Mouse (Mus musculus) hindbrain, postnatal 0 days (tissue): Measurements from ENCODE around the gene Kif22. TPM values are rescaled to one million over a fixed set of nuclear protein-coding genes. Genes with fewer than 3 reads are reported as not detected.

Source experiments
- ATAC-seq: fragments of 200-750 bp; cut with Nextera tagmentation; 2 replicates; pipeline ENCODE4 v1.8.0; 2017; ENCODE audit warnings: mild to moderate bottlenecking, moderate TSS enrichment, moderate library complexity
- DNase-seq: peaks from one replicate; pipeline ENCODE4 v3.0.0-alpha.2; 2015; ENCODE audit warnings: low spot score
- H3K27ac ChIP-seq: fragments of 300-500 bp; sonication (generic); 2 replicates; pipeline ENCODE4 v1.5.1; 2014; ENCODE audit warnings: mild to moderate bottlenecking
- H3K27me3 ChIP-seq: fragments of 300-500 bp; sonication (generic); 2 replicates; pipeline ENCODE4 v1.6.1; 2014; ENCODE audit warnings: low read length, mixed read lengths; ENCODE audit not compliant: insufficient read depth
- H3K36me3 ChIP-seq: fragments of 300-500 bp; sonication (generic); 2 replicates; pipeline ENCODE4 v1.6.1; 2014; ENCODE audit warnings: low read length, mixed read lengths; ENCODE audit not compliant: insufficient read depth
- H3K4me1 ChIP-seq: fragments of 300-500 bp; sonication (generic); 2 replicates; pipeline ENCODE4 v1.6.1; 2014; ENCODE audit warnings: antibody characterized with exemption, low read length, mixed read lengths; ENCODE audit not compliant: insufficient read depth
- H3K4me2 ChIP-seq: fragments of 300-500 bp; sonication (generic); 2 replicates; pipeline ENCODE4 v1.6.1; 2014; ENCODE audit warnings: low read depth, mild to moderate bottlenecking, low read length, moderate library complexity, mixed read lengths
- H3K4me3 ChIP-seq: fragments of 300-500 bp; sonication (generic); 2 replicates; pipeline ENCODE4 v1.5.1; 2014; ENCODE audit warnings: low read length
- H3K9ac ChIP-seq: fragments of 300-500 bp; sonication (generic); replicated peaks from 2 replicates; pipeline ENCODE4 v1.6.1; 2014; ENCODE audit warnings: mild to moderate bottlenecking, low read length, moderate library complexity, mixed read lengths
- H3K9me3 ChIP-seq: fragments of 300-500 bp; sonication (generic); 2 replicates; pipeline ENCODE4 v1.6.1; 2016; ENCODE audit warnings: low read length, mixed read lengths
- CTCF ChIP-seq: IDR thresholded peaks from 2 replicates; pipeline ENCODE4 v1.5.1; 2016; ENCODE audit warnings: antibody characterized with exemption, control low read depth, low read depth
- WGBS: fragments of 180-500 bp; shearing (Covaris S2); extraction: QIAGEN DNeasy Blood & Tissue Kit; methylation state at CpG from one replicate; pipeline ENCODE4 v1.1.7; 2014; 5-methylcytosine and 5-hydroxymethylcytosine counted together
- polyA plus RNA-seq: library from polyadenylated mRNA; unstranded; fragments of >200 nt; fragmentation: Nextera tagmentation; extraction: Ambion mirVana; gene quantifications from 2 replicates; pipeline ENCODE4 v1.2.1, GENCODE M21; 2015
- total RNA-seq: library from RNA; depleted of rRNA; stranded (reverse); fragments of >200 nt; gene quantifications from 2 replicates; pipeline ENCODE4 v1.2.3, GENCODE M21; 2014

Kif22 gene
- total and polyA plus RNA-seq, 2 experiments from 2014 or later: 8.1 to 24.5 TPM

DNA sequence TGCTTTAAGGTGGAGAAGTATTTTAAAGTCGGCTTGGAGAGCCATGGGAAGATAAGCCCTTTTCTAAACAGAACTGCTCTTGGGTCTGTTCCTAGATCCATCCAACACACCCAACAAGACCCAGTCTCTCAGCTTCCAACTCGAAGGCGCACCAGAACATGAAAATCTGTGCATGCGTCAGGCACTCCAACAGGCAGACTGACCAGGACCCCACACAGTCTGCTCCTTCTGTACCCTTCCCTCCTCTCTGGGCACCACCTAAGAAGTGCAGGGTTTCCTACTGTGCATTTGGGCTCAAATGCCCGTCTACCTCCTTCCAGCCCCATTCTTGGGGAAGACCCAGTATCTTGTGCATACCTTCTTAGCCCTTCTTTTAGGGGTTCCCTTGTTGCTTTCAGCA, 21.8 kb downstream of the Kif22 start:
- Histone ChIP-seq H3K4me2 (peak overlapping the region; percentile 85), H3K4me1 (peaks cover 54% of the 10 kb centered on the region), H3K4me3 (peak overlapping the region; percentile 59), H3K27me3 (no peaks in the 10 kb centered on the region), H3K9me3 (no peaks in the 10 kb centered on the region), H3K27ac (peak overlapping the region; percentile 86), H3K9ac (peak overlapping the region; percentile 81), H3K36me3 (peaks cover 20% of the 10 kb centered on the region)
- ATAC-seq: no peak
- no peak for TF ChIP-seq CTCF
- 11% methylated on average over 5 of the region's 5 CpGs for WGBS
- DNase-seq: no peak

DNA sequence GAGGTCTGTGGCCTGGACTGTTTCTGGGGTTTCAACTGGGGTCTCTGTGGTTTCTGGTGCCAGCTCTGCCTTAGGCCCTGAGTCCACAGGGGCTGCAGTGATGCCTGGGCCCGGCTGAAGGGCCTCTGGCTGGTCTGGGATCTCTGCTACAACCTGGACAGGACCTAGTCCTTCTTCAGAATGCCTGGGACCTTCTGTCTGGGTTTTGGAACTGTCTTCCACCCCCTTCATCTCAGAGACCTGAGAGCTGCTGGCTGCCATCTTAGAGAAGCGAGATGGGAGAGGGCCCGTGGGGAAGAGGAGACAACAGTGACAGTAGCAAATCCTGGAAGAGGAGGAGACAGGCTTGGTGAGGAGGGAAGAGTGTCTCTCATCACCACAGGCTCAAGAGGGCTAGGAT, 22.2 kb downstream of the Kif22 start:
- 45% methylated on average over 3 of the region's 3 CpGs for WGBS
- Histone ChIP-seq H3K27me3 (no peaks in the 10 kb centered on the region), H3K9ac (peak overlapping the region; percentile 81), H3K27ac (peak overlapping the region; percentile 86; the same call in 1 of the 2 replicates), H3K4me1 (peaks cover 56% of the 10 kb centered on the region), H3K9me3 (no peaks in the 10 kb centered on the region), H3K4me3 (peak overlapping the region; percentile 59), H3K4me2 (peak overlapping the region; percentile 85), H3K36me3 (peaks cover 25% of the 10 kb centered on the region)
- peak; percentile 4 for DNase-seq
- no peak for ATAC-seq
- TF ChIP-seq CTCF: no peak

DNA sequence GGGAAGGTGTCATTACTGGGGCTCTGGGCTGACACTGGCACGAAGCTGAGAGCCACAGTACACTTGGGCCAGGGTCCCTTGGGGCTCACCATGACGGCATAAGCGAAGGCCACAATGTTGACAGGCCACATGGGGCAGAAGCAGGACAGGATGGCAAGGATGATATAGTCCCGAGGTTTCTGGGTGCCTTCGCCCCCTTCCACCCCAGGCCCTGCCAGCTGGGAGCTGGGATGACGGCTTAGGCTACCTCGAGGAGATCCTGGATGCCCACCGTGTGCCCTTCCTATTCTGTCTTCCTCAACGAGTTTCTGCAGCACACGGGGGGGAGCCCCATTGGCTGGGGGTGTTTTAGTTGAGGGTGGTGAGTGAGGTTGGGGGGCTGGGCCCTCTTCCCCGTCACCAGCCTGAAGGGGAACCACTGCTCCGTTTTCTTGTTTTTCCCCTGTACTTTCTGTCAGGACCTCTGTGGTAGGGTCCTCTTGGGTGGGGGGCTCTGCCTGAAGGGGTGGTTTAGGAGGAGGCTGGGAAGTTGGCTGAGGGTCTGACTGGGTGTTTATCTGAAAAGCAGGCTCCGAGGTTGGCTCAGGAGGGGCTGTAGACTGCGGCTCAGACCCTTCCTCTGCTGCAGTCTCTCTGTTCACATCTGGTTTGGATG, 22.8 kb downstream of the Kif22 start:
- H3K27ac ChIP-seq: peak overlapping the region; percentile 86; the same call in 1 of the 2 replicates
- no peak for DNase-seq
- no peaks in the 10 kb centered on the region for H3K9me3 ChIP-seq
- peak overlapping the region; percentile 85 for H3K4me2 ChIP-seq
- no peaks in the 10 kb centered on the region for H3K27me3 ChIP-seq
- WGBS: 74% methylated on average over 14 of the region's 14 CpGs
- H3K4me1 ChIP-seq: peaks cover 50% of the 10 kb centered on the region
- peak overlapping the region; percentile 81; the same call in 1 of the 2 replicates for H3K9ac ChIP-seq
- no peak for ATAC-seq
- peak overlapping the region; percentile 59 for H3K4me3 ChIP-seq
- no peak for TF ChIP-seq CTCF
- peaks cover 26% of the 10 kb centered on the region for H3K36me3 ChIP-seq

DNA sequence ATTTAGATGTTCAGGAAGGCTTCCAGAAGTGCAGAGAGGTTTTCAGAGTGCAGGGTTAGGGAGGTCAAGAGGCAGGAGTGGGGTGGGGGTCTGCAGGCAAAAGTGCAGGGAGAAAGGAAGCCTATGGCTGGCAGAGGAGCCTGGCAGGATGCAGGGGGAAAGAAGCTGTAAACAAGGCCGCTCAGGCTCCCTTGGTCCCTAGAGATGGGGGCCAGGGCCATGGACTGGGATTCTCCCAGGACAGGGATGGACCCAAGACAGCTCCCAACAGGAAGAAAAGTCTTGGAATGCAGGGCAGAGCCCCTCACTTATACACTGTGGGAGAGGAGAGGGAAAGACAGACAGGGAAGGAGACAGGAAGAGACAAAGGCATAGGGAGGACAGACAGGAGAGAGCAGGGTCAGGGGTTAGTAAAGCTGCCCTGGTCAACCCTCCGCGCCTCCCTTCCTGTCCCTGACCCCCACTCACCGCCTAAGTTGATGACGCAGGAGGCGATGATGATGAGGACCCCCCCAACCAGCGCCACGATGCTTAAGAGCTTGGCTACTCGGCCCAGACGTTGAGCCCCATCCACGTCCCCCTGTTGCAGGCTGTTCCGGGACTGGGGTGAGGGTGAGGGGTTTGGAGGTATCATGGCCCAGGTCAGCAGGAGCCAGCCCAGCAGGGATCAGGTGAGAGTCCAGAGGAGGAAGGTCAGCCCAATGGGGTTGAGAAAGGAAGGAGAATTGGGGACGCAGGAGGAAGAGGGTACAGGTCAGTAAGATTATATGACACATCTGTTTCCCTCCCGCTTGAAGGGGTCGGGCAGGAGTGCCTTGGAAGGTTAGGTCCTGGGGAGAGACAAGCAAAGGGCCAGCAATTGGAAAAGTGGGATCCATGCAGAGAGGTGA, 23.6 kb downstream of the Kif22 start:
- no peak for TF ChIP-seq CTCF
- H3K36me3 ChIP-seq: peaks cover 26% of the 10 kb centered on the region
- no peak for DNase-seq
- ATAC-seq: no peak
- 78% methylated on average over 15 of the region's 15 CpGs for WGBS
- peaks cover 42% of the 10 kb centered on the region for H3K4me1 ChIP-seq
- peak overlapping the region; percentile 25; the same call in 1 of the 2 replicates for H3K9ac ChIP-seq
- no peak overlapping the region for H3K4me3 ChIP-seq
- H3K9me3 ChIP-seq: no peaks in the 10 kb centered on the region
- peak overlapping the region; percentile 42; the same call in 1 of the 2 replicates for H3K27ac ChIP-seq
- H3K4me2 ChIP-seq: peak overlapping the region; percentile 85
- H3K27me3 ChIP-seq: no peaks in the 10 kb centered on the region

DNA sequence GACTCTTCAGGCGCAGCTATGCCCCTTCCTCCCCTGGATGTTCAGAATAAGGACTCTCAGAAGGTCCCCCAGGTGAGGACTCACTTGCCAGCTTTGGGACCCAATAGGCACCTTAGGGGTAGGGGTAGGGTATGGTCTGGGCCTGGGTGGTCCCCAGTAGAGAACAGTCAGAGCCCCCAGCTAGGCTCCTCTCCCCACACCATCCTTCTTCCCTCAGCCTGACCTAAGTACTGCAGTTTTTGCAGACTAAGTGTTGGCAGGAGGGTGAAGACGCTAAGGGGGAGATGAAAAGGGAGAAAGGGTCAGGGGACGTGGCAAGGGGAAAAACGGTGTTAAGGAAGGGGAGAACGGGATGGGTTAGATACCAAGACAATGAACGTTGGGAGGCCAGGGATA, 24.3 kb downstream of the Kif22 start:
- WGBS: 51% methylated on average over 6 of the region's 6 CpGs
- Histone ChIP-seq H3K36me3 (peaks cover 25% of the 10 kb centered on the region), H3K27me3 (no peaks in the 10 kb centered on the region), H3K4me2 (peak overlapping the region; percentile 85), H3K9ac (peak overlapping the region; percentile 30), H3K9me3 (no peaks in the 10 kb centered on the region), H3K4me3 (peak overlapping the region; percentile 6; the same call in 1 of the 2 replicates), H3K27ac (peak overlapping the region; percentile 42; the same call in 1 of the 2 replicates), H3K4me1 (peaks cover 37% of the 10 kb centered on the region)
- no peak for ATAC-seq
- no peak for DNase-seq
- no peak for TF ChIP-seq CTCF

DNA sequence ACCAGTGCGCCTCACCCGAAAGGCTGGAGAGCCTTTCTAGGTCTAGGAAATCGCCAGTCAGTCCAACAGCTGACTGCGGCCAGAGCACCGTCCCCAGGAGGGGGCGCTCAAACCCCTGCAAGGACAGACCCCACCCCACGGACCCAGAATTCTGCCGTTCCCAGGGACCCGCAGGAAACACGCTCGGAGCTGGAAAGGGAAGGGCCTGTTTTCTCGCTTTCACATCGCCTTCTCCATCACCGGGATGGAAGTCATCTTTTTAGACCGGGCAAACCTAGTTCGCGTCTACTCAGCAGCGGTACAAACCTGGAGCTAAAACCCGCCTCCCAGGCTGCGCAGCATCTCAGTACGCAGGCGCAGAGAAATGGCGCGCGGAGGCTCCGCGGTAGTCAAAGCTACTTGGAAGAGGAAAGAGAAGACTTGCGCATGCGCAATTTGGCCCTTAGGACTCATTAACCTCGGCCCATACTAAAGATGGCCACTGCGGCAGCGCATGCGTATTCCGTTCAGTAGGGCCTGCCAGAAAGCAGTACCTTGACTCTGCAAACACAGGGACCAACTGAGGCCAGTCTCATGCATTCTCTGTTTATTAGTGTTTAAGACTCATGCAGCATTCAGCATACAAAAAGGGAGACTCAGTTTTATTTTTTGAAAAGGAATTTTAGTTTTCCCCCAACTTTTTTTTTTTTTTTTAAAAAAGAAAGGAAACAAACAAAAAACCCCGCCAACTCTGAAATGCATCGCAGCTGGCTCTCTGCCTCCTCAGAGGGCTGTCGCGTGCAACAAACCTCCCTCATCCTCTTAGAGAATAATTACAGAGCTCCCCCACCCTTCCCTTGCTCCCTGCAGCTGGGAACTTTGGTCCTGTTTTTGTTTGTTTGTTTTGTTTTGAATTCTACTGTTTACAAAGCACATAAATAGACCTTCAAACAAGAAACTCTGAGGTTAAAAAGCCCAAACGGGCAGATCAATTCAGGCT, 25.0 kb downstream of the Kif22 start, which contains the start of gene Pagr1a:
Pagr1a (minus strand) TSS at position 382 of the 979 bp plus-strand sequence.
- H3K4me1 ChIP-seq: peaks cover 37% of the 10 kb centered on the region
- H3K9ac ChIP-seq: peak within 1 kb of the TSS; percentile 91
- no peaks in the 10 kb centered on the region for H3K27me3 ChIP-seq
- ATAC-seq (peak; percentile 86), DNase-seq (peak; percentile 100)
- peak; percentile 90 for TF ChIP-seq CTCF
- peaks cover 20% of the 10 kb centered on the region for H3K36me3 ChIP-seq
- peak within 1 kb of the TSS; percentile 85 for H3K4me2 ChIP-seq
- H3K4me3 ChIP-seq: peak within 1 kb of the TSS; percentile 63
- 2% methylated on average over 39 of the region's 39 CpGs for WGBS
- H3K27ac ChIP-seq: peak within 1 kb of the TSS; percentile 96
- no peaks in the 10 kb centered on the region for H3K9me3 ChIP-seq
